Mouse (Mus musculus): Measurements from ENCODE around the gene Ubtd1.

GRCm38 (mm10) chr19:41998770-41999548 is 17.4 kb downstream of the Ubtd1 start:
- no peak for TF ChIP-seq CTCF (IDR thresholded peaks at IDR 0.05)
- TF ChIP-seq EP300 (IDR thresholded peaks at IDR 0.05): no peak
